ENCODE assay signal across 9 mouse cellular contexts in genomic region chr16:19761691-19762090, GRCm38 (mm10). TPM values are rescaled to one million over a fixed set of nuclear protein-coding genes. Genes with fewer than 3 reads are reported as not detected.
A peak's percentile ranks its signal among the peaks of the same experiment; 100 is the strongest.
DNase-seq lines count a peak whose midpoint lies in the region; ATAC-seq and TF ChIP-seq lines count a peak whose summit lies in the region.
"Had no signal": no experiment of that assay in that cellular context is flagged by ENCODE, and none has a peak within 500 bp of the region (broad histone marks: within the 10 kb centered on the region; RNA-seq: fewer than 3 reads in every experiment).

No protein-coding gene starts in this region.

- no peak for TF ChIP-seq EP300 in heart, postnatal 0 days (IDR thresholded peaks at IDR 0.05; ENCODE audit: low read depth)
- no peak for TF ChIP-seq EP300 in lung, postnatal 0 days (IDR thresholded peaks at IDR 0.05)

- no peak for DNase-seq in lung, adult 2 months
- DNase-seq in lung, postnatal 14 days: no peak
- no peak for DNase-seq in heart, postnatal 0 days (ENCODE audit: low spot score)
- no peak for DNase-seq in lung, postnatal 0 days (ENCODE audit: low spot score)
- peak; percentile 57 to 58 for DNase-seq in spleen, adult 18-20 months
- DNase-seq in layer of hippocampus, postnatal 25 days (ENCODE audit: extremely low spot score in 1 of 2, low spot score in 1 of 2): no peak
- no peak for DNase-seq in adrenal gland, postnatal 36 days
- no peak for DNase-seq in left cerebral cortex, adult 2 months (ENCODE audit: extremely low spot score in 1 of 2, low spot score in 2 of 2)

- peak overlapping the region; percentile 99 for H3K4me2 ChIP-seq in heart, postnatal 0 days (ENCODE audit: low read depth, low read length)
- peak overlapping the region; percentile 98 for H3K4me2 ChIP-seq in lung, postnatal 0 days (replicated peaks; ENCODE audit: low read depth, low read length)

- peak overlapping the region; percentile 73; the same call in 1 of the 2 replicates for H3K9ac ChIP-seq in heart, postnatal 0 days (replicated peaks; ENCODE audit: low read depth, low read length)
- no peak overlapping the region for H3K9ac ChIP-seq in lung, postnatal 0 days (replicated peaks; ENCODE audit: low read depth)
- H3K9ac ChIP-seq: liver, embryonic 14.5 days had no signal

- peak overlapping the region; percentile 66 for H3K4me3 ChIP-seq in lung, adult 2 months (replicated peaks; ENCODE audit: extremely low read depth, low read depth, low read length)
- H3K4me3 ChIP-seq in heart, postnatal 0 days (ENCODE audit: low read depth, low read length): peak overlapping the region; percentile 80
- H3K4me3 ChIP-seq in lung, postnatal 0 days (ENCODE audit: low read depth, low read length): peak overlapping the region; percentile 58; the same call in 1 of the 2 replicates
- no peak overlapping the region for H3K4me3 ChIP-seq in left cerebral cortex, adult 2 months

- no peak for TF ChIP-seq CTCF in lung, adult 2 months (IDR thresholded peaks at IDR 0.05; ENCODE audit: insufficient read depth, low read length)
- no peak for TF ChIP-seq CTCF in heart, postnatal 0 days (IDR thresholded peaks at IDR 0.05; ENCODE audit: low read depth)
- no peak for TF ChIP-seq CTCF in lung, postnatal 0 days (IDR thresholded peaks at IDR 0.05)
- no peak for TF ChIP-seq CTCF in left cerebral cortex, adult 2 months (IDR thresholded peaks at IDR 0.05)

- WGBS in lung, adult 2 months: 66% methylated on average over 1 of the region's 1 CpGs
- WGBS in heart, postnatal 0 days: 57% methylated on average over 1 of the region's 1 CpGs
- 38% methylated on average over 1 of the region's 1 CpGs for WGBS in lung, postnatal 0 days

- no peak for TF ChIP-seq POLR2A in lung, adult 2 months (IDR thresholded peaks at IDR 0.05; ENCODE audit: borderline replicate concordance, extremely low read depth, low read depth, low read length)

- 0 out of 2 replicates have a peak, but pooled peaks cover 10% of the 10 kb centered on the region for H3K36me3 ChIP-seq in heart, postnatal 0 days (replicated peaks; ENCODE audit: control insufficient read depth, insufficient read depth, low read length)
- no peaks in the 10 kb centered on the region; the same call in 1 of the 2 replicates for H3K36me3 ChIP-seq in lung, postnatal 0 days (ENCODE audit: insufficient read depth, low read length)

- no peak overlapping the region for H3K27ac ChIP-seq in heart, postnatal 0 days (ENCODE audit: low read depth)
- no peak overlapping the region for H3K27ac ChIP-seq in lung, postnatal 0 days (ENCODE audit: low read length)
- H3K27ac ChIP-seq in left cerebral cortex, adult 2 months: no peak overlapping the region
- H3K27ac ChIP-seq: liver, embryonic 14.5 days had no signal

- H3K9me3 ChIP-seq in heart, postnatal 0 days (replicated peaks; ENCODE audit: control insufficient read depth, low read length): 0 out of 2 replicates have a peak, but pooled peaks cover 3% of the 10 kb centered on the region
- no peaks in the 10 kb centered on the region; the same call in 1 of the 2 replicates for H3K9me3 ChIP-seq in lung, postnatal 0 days (ENCODE audit: low read length)

- intact Hi-C loops in left cerebral cortex, adult 2 months (cut with DNase I): no loop called here

- H3K27me3 ChIP-seq in heart, postnatal 0 days (ENCODE audit: control insufficient read depth, insufficient read depth, low read length): no peaks in the 10 kb centered on the region
- no peaks in the 10 kb centered on the region for H3K27me3 ChIP-seq in lung, postnatal 0 days (replicated peaks; ENCODE audit: insufficient read depth, low read length)

- ATAC-seq in heart, postnatal 0 days (ENCODE audit: insufficient read depth, low read depth): no peak
- ATAC-seq in lung, postnatal 0 days: no peak

- H3K4me1 ChIP-seq in lung, adult 2 months (ENCODE audit: control insufficient read depth, insufficient read depth, low read length): no peaks in the 10 kb centered on the region; the same call in 1 of the 2 replicates
- no peaks in the 10 kb centered on the region for H3K4me1 ChIP-seq in heart, postnatal 0 days (ENCODE audit: control insufficient read depth, insufficient read depth)
- no peaks in the 10 kb centered on the region for H3K4me1 ChIP-seq in lung, postnatal 0 days (ENCODE audit: insufficient read depth, low read depth, low read length)

RNA-seq across cellular contexts. Expression of gene B3gnt5, which starts 1.7 kb away (rescaled TPM):
- polyA plus RNA-seq in lung, adult 2 months (2012; rRNA removed): 1.0 and 1.5 TPM in 2 replicates
- 11.4 and 13.4 TPM in 2 replicates for total RNA-seq in heart, postnatal 0 days (2014; rRNA removed; ENCODE audit: low replicate concordance)
- polyA plus RNA-seq in heart, postnatal 0 days (2015; fragmentation: Nextera tagmentation; extraction: Ambion mirVana): 2.8 and 4.5 TPM in 2 replicates
- 3.4 and 4.7 TPM in 2 replicates for polyA plus RNA-seq in lung, postnatal 0 days (2015; fragmentation: Nextera tagmentation; extraction: Ambion mirVana)
- total RNA-seq in layer of hippocampus, postnatal 25 days (2021): 1 to 10 TPM in 1 of 2 experiments, under 1 TPM in 1; 0.91 to 1.1 TPM
- under 1 TPM; 0.17 to 0.30 TPM for total RNA-seq in adrenal gland, postnatal 36 days (2021)
- total RNA-seq in left cerebral cortex, adult 2 months (2021): under 1 TPM; 0.56 to 0.81 TPM

RNA-seq across cellular contexts. Expression of gene Lamp3, which starts 55.5 kb away (rescaled TPM):
- polyA plus RNA-seq in lung, adult 2 months (2012; rRNA removed): 61.4 and 94.6 TPM in 2 replicates
- not detected in 2 replicates for total RNA-seq in heart, postnatal 0 days (2014; rRNA removed; ENCODE audit: low replicate concordance)
- polyA plus RNA-seq in heart, postnatal 0 days (2015; fragmentation: Nextera tagmentation; extraction: Ambion mirVana): 0.04 and 0.08 TPM in 2 replicates
- polyA plus RNA-seq in lung, postnatal 0 days (2015; fragmentation: Nextera tagmentation; extraction: Ambion mirVana): 145 and 188 TPM in 2 replicates
- total RNA-seq in layer of hippocampus, postnatal 25 days (2021): under 1 TPM in 1 of 2 experiments, not detected in 1; 0.15 TPM
- under 1 TPM in 1 of 2 experiments, not detected in 1; 0.10 TPM for total RNA-seq in adrenal gland, postnatal 36 days (2021)
- under 1 TPM; 0.09 to 0.16 TPM for total RNA-seq in left cerebral cortex, adult 2 months (2021)
- polyA plus RNA-seq: liver, embryonic 14.5 days had no signal

Comparison
In these comparisons a context has a peak if more than half of its experiments do, and no peak if none do; other contexts are left out.
1. DNase-seq: peak in spleen, adult 18-20 months (2 of 2); none in lung, adult 2 months (single experiment), lung, postnatal 14 days (single experiment), heart, postnatal 0 days (single experiment), lung, postnatal 0 days (single experiment), layer of hippocampus, postnatal 25 days (0 of 2), adrenal gland, postnatal 36 days (0 of 2) and left cerebral cortex, adult 2 months (0 of 2).